Mouse (Mus musculus): Measurements from ENCODE around the gene Catsperz.
"Not testable (repeated sequence)": the region's sequence is repeated elsewhere in the genome, so short reads cannot be mapped to it uniquely, and the experiment has no call there.

Catsperz gene

DNA sequence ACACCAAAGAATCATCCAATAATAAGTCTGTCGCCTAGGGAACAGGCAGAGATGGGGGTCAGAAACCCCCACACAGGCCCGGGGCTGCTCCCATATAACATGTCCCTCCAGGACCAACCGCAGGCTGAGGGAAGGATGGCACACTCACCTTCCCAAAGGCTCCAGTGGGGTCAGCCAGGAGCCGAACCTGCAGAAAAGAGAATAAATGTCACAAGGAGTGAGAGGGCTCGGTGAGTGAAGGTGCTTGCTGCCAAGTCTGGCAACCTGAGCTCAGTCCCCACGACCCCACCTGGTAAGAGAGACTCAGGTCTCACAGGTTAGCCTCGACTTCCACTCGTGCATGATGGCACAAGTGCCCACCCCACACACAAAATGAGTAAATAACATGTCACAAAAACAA lies 18.1 kb downstream of the Catsperz start:
- no peak for DNase-seq (ENCODE audit: low spot score)

- no peak for DNase-seq (ENCODE audit: low spot score)
These were observed 19.0 kb downstream of the Catsperz start for GRCm38 (mm10) chr19:6906199-6906598.

GRCm38 (mm10) chr19:6905498-6906159 lies 19.6 kb downstream of the Catsperz start:
- DNase-seq (ENCODE audit: low spot score), result no peak

DNA sequence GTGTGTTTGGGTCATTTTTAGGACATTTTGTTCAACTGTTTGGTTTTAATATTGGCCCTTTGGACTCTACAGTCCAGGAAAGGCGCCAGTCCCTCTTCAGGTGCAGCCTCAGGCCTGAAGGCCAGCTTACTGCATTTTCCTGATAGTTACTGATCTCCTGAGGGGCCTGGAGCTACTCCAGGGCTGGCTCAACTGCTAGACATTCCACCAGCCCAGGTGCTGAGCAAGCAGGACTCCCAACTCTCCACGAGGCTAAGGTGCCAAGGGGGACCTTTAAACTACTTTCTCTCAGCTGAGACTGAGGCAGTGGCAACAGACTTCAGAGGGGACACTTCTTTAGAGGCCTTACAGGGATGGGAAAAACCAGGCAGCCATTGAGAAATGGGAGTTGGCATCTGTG lies 20.3 kb downstream of the Catsperz start:
- no peak for DNase-seq (ENCODE audit: low spot score)

DNA sequence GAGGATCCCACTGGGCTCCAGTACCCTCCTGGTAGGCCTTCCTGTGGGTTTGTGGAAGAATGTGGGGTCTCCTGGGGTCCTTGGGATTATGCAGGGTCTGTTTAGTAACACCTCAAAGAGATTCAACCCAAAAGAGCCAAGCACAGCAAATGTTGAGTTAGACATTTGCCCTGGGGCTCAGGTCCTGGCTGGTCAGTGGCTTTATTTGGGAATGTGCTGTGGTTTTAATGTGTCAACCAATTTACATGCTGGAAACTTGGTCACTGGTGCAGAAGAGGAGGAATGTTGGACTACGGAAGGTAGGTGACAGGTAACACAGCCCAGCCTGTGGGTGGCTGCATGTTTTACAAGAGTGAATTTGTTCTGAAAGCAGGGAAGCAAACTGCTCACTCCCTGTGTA lies 22.1 kb downstream of the Catsperz start:
- no peak for DNase-seq (ENCODE audit: low spot score)

GRCm38 (mm10) chr19:6899641-6900040 lies 25.5 kb downstream of the Catsperz start:
- DNase-seq (ENCODE audit: low spot score), result no peak

GRCm38 (mm10) chr19:6895608-6896305 lies 29.4 kb downstream of the Catsperz start:
- DNase-seq (ENCODE audit: low spot score), result not testable (repeated sequence)

DNA sequence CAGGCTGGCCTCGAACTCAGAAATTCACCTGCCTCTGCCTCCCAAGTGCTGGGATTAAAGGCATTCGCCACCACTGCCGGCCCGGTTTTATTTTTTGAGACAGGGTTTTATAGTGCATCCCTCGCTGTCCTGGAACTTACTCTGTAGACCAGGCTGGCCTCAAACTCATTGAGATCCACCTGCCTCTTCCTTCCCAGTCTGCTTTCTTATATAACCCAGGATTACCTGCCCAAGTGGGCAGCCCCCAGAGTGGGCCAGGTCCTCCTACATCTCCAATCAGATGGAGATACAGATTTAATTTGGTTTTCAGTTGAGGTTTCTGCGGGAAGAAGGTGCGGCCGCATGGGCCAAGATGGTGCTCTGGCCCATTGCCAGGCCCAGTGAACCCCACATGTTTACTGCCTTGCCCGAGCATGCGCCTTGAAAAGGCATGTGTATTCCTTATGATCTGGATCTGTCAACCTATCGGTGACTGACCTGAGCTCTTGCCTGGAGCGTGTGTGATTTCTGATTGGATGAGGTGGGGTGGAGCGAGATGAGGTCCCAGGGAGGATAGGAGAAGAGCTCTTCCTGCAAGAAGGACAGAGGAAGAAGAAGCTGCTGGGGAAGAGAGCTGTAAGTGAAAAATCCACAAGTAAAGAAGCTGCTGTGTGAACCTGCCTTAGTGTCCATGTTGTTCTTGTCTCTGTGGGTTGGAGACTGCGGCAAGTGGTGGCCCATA lies 31.3 kb downstream of the Catsperz start:
- DNase-seq (ENCODE audit: low spot score), result no peak

- DNase-seq (ENCODE audit: low spot score), result no peak
These were observed 32.7 kb downstream of the Catsperz start for GRCm38 (mm10) chr19:6892512-6892911.

- DNase-seq (ENCODE audit: low spot score), result no peak
These were observed 47.2 kb downstream of the Catsperz start for GRCm38 (mm10) chr19:6877965-6878364.

DNA sequence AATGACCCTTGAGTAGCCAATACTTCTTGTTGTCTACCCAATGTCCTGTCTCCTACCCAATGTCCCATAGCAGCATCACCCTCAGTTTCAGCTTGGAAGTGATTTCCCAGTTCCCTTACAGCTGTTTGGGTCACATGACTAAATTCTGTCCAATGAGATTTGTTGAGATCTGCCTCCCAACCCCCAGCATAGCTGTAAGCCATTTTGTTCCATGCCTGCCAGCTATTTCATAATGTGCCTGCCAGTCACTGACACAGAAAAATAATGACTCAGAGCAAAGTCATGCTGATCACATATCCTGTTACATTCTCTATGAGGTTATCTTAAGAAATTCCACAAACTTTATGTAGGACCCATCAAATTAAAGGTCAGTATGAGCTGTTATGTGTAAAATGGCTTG lies 48.4 kb downstream of the Catsperz start:
- no peak for DNase-seq (ENCODE audit: low spot score)

- no peak for DNase-seq (ENCODE audit: low spot score)
These were observed 49.3 kb downstream of the Catsperz start for GRCm38 (mm10) chr19:6875834-6876233.

- DNase-seq (ENCODE audit: low spot score), result no peak
These were observed 50.9 kb downstream of the Catsperz start for GRCm38 (mm10) chr19:6874257-6874656.

- DNase-seq (ENCODE audit: low spot score), result no peak
These were observed 52.5 kb downstream of the Catsperz start for GRCm38 (mm10) chr19:6872701-6873100.

Data from ovary, postnatal 10 days (tissue).